Mouse (Mus musculus): ENCODE data around the gene Rae1.
A peak's percentile ranks its signal among the peaks of the same experiment; 100 is the strongest.

Rae1 gene

DNA sequence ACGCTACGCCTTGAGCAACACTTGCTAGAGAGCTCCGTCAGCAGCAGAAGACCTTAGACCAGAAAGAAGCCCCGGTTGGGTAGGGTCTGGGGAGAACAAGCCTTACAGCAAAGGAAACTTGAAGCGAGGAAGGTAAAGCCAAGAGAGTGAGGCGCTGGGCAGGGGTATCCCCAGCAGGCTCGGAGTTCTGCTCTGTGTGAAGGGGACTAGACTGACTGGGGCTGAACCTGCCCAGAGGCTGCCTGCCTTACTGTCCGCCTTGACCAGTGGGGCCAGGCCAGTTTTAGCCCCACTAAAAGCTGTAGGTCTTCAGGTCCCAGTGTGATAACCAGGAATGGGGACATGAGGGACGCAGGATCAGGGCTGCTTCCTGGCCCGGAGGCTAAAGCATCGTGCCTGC, 20.5 kb downstream of the Rae1 start, which contains the start of gene Rbm38:
Gene Rbm38, plus strand, starts transcription at position 69 of the 400 bp plus-strand sequence.
- H3K9me3 ChIP-seq (ENCODE audit: low read length) = no peaks in the 10 kb centered on the region
- peak within 1 kb of the TSS; percentile 95 for H3K4me3 ChIP-seq (replicated peaks; ENCODE audit: low read length)
- H3K36me3 ChIP-seq (ENCODE audit: insufficient read depth, low read length) = peaks cover 47% of the 10 kb centered on the region
- H3K4me1 ChIP-seq (replicated peaks; ENCODE audit: low read depth, low read length) = peaks cover 63% of the 10 kb centered on the region
- TF ChIP-seq NANOG (IDR thresholded peaks at IDR 0.05; ENCODE audit: borderline replicate concordance, low read length) = no peak
- no peak for TF ChIP-seq CTCF (conservative IDR thresholded peaks at IDR 0.05; ENCODE audit: low read length)
- no peak for TF ChIP-seq POU5F1 (IDR thresholded peaks at IDR 0.05; ENCODE audit: borderline replicate concordance, low read length)
- peaks cover 36% of the 10 kb centered on the region for H3K27me3 ChIP-seq (ENCODE audit: insufficient read depth, low read length)

- peaks cover 36% of the 10 kb centered on the region for H3K27me3 ChIP-seq (ENCODE audit: insufficient read depth, low read length)
- H3K36me3 ChIP-seq (ENCODE audit: insufficient read depth, low read length) = peaks cover 47% of the 10 kb centered on the region
- peaks cover 75% of the 10 kb centered on the region for H3K4me1 ChIP-seq (replicated peaks; ENCODE audit: low read depth, low read length)
- H3K9me3 ChIP-seq (ENCODE audit: low read length) = no peaks in the 10 kb centered on the region
- H3K4me3 ChIP-seq (replicated peaks; ENCODE audit: low read length) = peak overlapping the region; percentile 95
- TF ChIP-seq POU5F1 (IDR thresholded peaks at IDR 0.05; ENCODE audit: borderline replicate concordance, low read length) (no peak), CTCF (conservative IDR thresholded peaks at IDR 0.05; ENCODE audit: low read length) (no peak), NANOG (IDR thresholded peaks at IDR 0.05; ENCODE audit: borderline replicate concordance, low read length) (no peak)
Observed at GRCm38 (mm10) chr2:173021633-173022055, 21.7 kb downstream of the Rae1 start.

DNA sequence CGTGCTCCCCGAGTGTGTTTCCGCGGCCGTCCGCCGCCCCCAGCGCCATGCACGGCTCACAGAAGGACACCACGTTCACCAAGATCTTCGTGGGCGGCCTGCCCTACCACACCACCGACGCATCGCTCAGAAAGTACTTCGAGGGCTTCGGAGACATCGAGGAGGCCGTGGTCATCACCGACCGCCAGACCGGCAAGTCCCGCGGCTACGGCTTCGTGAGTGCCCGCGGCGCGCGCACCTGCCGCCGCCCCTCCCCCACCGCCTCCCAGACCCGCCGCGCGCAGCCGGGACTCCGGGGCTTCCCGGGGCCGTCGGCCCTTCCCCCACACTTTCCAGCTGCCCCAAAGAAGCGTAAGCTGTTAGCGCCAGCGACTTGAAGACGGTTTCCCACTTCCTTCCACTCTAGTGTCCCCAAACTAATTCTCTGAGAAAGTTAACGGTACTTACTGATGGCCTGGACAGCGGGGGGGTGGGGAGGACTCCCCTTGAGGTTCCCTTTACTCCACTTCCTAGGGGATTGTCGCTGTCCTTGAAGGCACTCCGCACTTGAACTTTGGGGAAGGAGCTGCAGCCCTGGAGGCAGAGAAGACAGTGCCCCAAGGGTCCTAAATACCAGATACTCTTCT, 22.3 kb downstream of the Rae1 start:
- H3K4me3 ChIP-seq (replicated peaks; ENCODE audit: low read length) = peak overlapping the region; percentile 95
- no peak for TF ChIP-seq POU5F1 (IDR thresholded peaks at IDR 0.05; ENCODE audit: borderline replicate concordance, low read length)
- no peak for TF ChIP-seq NANOG (IDR thresholded peaks at IDR 0.05; ENCODE audit: borderline replicate concordance, low read length)
- no peak for TF ChIP-seq CTCF (conservative IDR thresholded peaks at IDR 0.05; ENCODE audit: low read length)
- peaks cover 36% of the 10 kb centered on the region for H3K27me3 ChIP-seq (ENCODE audit: insufficient read depth, low read length)
- peaks cover 80% of the 10 kb centered on the region for H3K4me1 ChIP-seq (replicated peaks; ENCODE audit: low read depth, low read length)
- no peaks in the 10 kb centered on the region for H3K9me3 ChIP-seq (ENCODE audit: low read length)
- H3K36me3 ChIP-seq (ENCODE audit: insufficient read depth, low read length) = peaks cover 48% of the 10 kb centered on the region

DNA sequence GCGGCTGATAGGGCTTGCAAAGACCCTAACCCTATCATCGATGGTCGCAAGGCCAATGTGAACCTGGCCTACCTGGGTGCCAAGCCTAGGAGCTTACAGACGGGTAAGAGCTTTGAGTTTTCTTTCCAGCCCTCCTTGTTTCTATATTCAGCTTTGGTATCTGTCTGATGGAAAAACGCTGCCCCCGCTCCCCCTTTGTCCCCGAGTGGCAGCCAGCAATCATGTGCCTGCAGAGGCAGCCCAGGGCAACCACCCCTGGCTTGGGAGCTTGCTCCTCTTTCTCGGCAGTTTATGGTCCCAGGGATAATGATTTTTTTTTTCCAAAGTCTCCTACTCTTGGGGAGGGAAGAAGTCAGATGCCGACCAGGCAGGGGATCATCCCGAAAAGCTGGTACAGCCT, 22.9 kb downstream of the Rae1 start:
- H3K9me3 ChIP-seq (ENCODE audit: low read length) = no peaks in the 10 kb centered on the region
- peaks cover 35% of the 10 kb centered on the region for H3K27me3 ChIP-seq (ENCODE audit: insufficient read depth, low read length)
- peaks cover 55% of the 10 kb centered on the region for H3K36me3 ChIP-seq (ENCODE audit: insufficient read depth, low read length)
- H3K4me3 ChIP-seq (replicated peaks; ENCODE audit: low read length) = peak overlapping the region; percentile 95
- peaks cover 87% of the 10 kb centered on the region for H3K4me1 ChIP-seq (replicated peaks; ENCODE audit: low read depth, low read length)
- TF ChIP-seq CTCF (conservative IDR thresholded peaks at IDR 0.05; ENCODE audit: low read length) (no peak), NANOG (IDR thresholded peaks at IDR 0.05; ENCODE audit: borderline replicate concordance, low read length) (no peak), POU5F1 (IDR thresholded peaks at IDR 0.05; ENCODE audit: borderline replicate concordance, low read length) (no peak)

GRCm38 (mm10) chr2:173023371-173023851, 23.5 kb downstream of the Rae1 start:
- no peaks in the 10 kb centered on the region for H3K9me3 ChIP-seq (ENCODE audit: low read length)
- TF ChIP-seq CTCF (conservative IDR thresholded peaks at IDR 0.05; ENCODE audit: low read length) (no peak), POU5F1 (IDR thresholded peaks at IDR 0.05; ENCODE audit: borderline replicate concordance, low read length) (no peak), NANOG (IDR thresholded peaks at IDR 0.05; ENCODE audit: borderline replicate concordance, low read length) (no peak)
- H3K4me3 ChIP-seq (replicated peaks; ENCODE audit: low read length) = peak overlapping the region; percentile 95
- peaks cover 90% of the 10 kb centered on the region for H3K4me1 ChIP-seq (replicated peaks; ENCODE audit: low read depth, low read length)
- peaks cover 61% of the 10 kb centered on the region for H3K36me3 ChIP-seq (ENCODE audit: insufficient read depth, low read length)
- peaks cover 29% of the 10 kb centered on the region for H3K27me3 ChIP-seq (ENCODE audit: insufficient read depth, low read length)

- peaks cover 66% of the 10 kb centered on the region for H3K36me3 ChIP-seq (ENCODE audit: insufficient read depth, low read length)
- TF ChIP-seq NANOG (IDR thresholded peaks at IDR 0.05; ENCODE audit: borderline replicate concordance, low read length) (no peak), POU5F1 (IDR thresholded peaks at IDR 0.05; ENCODE audit: borderline replicate concordance, low read length) (no peak), CTCF (conservative IDR thresholded peaks at IDR 0.05; ENCODE audit: low read length) (no peak)
- peaks cover 24% of the 10 kb centered on the region for H3K27me3 ChIP-seq (ENCODE audit: insufficient read depth, low read length)
- H3K4me1 ChIP-seq (replicated peaks; ENCODE audit: low read depth, low read length) = peaks cover 90% of the 10 kb centered on the region
- H3K9me3 ChIP-seq (ENCODE audit: low read length) = no peaks in the 10 kb centered on the region
- H3K4me3 ChIP-seq (replicated peaks; ENCODE audit: low read length) = peak overlapping the region; percentile 95
Observed at GRCm38 (mm10) chr2:173023966-173024365, 24.0 kb downstream of the Rae1 start.

GRCm38 (mm10) chr2:173024392-173024791, 24.5 kb downstream of the Rae1 start:
- Histone ChIP-seq H3K9me3 (ENCODE audit: low read length) (no peaks in the 10 kb centered on the region), H3K27me3 (ENCODE audit: insufficient read depth, low read length) (peaks cover 19% of the 10 kb centered on the region), H3K4me1 (replicated peaks; ENCODE audit: low read depth, low read length) (peaks cover 89% of the 10 kb centered on the region), H3K4me3 (replicated peaks; ENCODE audit: low read length) (peak overlapping the region; percentile 95; the same call in 1 of the 2 replicates), H3K36me3 (ENCODE audit: insufficient read depth, low read length) (peaks cover 70% of the 10 kb centered on the region)
- TF ChIP-seq NANOG (IDR thresholded peaks at IDR 0.05; ENCODE audit: borderline replicate concordance, low read length) (no peak), CTCF (conservative IDR thresholded peaks at IDR 0.05; ENCODE audit: low read length) (no peak), POU5F1 (IDR thresholded peaks at IDR 0.05; ENCODE audit: borderline replicate concordance, low read length) (no peak)

- peaks cover 90% of the 10 kb centered on the region for H3K4me1 ChIP-seq (replicated peaks; ENCODE audit: low read depth, low read length)
- no peak for TF ChIP-seq NANOG (IDR thresholded peaks at IDR 0.05; ENCODE audit: borderline replicate concordance, low read length)
- no peak for TF ChIP-seq POU5F1 (IDR thresholded peaks at IDR 0.05; ENCODE audit: borderline replicate concordance, low read length)
- H3K27me3 ChIP-seq (ENCODE audit: insufficient read depth, low read length) = peaks cover 16% of the 10 kb centered on the region
- H3K4me3 ChIP-seq (replicated peaks; ENCODE audit: low read length) = no peak overlapping the region
- no peaks in the 10 kb centered on the region for H3K9me3 ChIP-seq (ENCODE audit: low read length)
- H3K36me3 ChIP-seq (ENCODE audit: insufficient read depth, low read length) = peaks cover 76% of the 10 kb centered on the region
Observed at GRCm38 (mm10) chr2:173024938-173025337, 25.0 kb downstream of the Rae1 start.
